Mouse (Mus musculus) forebrain, postnatal 0 days (tissue): ENCODE results near the gene Inpp5f. TPM values are rescaled to one million over a fixed set of nuclear protein-coding genes. Genes with fewer than 3 reads are reported as not detected.

Experiments used
- ATAC-seq: fragments of 200-750 bp; cut with Nextera tagmentation; 2 replicates; pipeline ENCODE4 v1.8.0; 2017; ENCODE audit warnings: mild to moderate bottlenecking, moderate library complexity
- DNase-seq: peaks from one replicate; pipeline ENCODE4 v3.0.0-alpha.2; 2015
- H3K27ac ChIP-seq: fragments of 300-500 bp; sonication (generic); 2 replicates; pipeline ENCODE4 v1.5.1; 2014; ENCODE audit warnings: low read depth, mild to moderate bottlenecking, antibody characterized with exemption, low read length, moderate library complexity, mixed read lengths
- H3K27me3 ChIP-seq: fragments of 300-500 bp; sonication (generic); 2 replicates; pipeline ENCODE4 v1.6.1; 2014; ENCODE audit warnings: mild to moderate bottlenecking, low read length, mixed read lengths; ENCODE audit not compliant: insufficient read depth
- H3K36me3 ChIP-seq: fragments of 300-500 bp; sonication (generic); 2 replicates; pipeline ENCODE4 v1.6.1; 2014; ENCODE audit warnings: mild to moderate bottlenecking, moderate library complexity; ENCODE audit not compliant: insufficient read depth
- H3K4me1 ChIP-seq: fragments of 300-500 bp; sonication (generic); 2 replicates; pipeline ENCODE4 v1.6.1; 2014; ENCODE audit warnings: antibody characterized with exemption; ENCODE audit not compliant: insufficient read depth
- H3K4me2 ChIP-seq: fragments of 300-500 bp; sonication (generic); 2 replicates; pipeline ENCODE4 v1.6.1; 2014; ENCODE audit warnings: low read depth, mild to moderate bottlenecking, moderate library complexity
- H3K4me3 ChIP-seq: fragments of 300-500 bp; sonication (generic); 2 replicates; pipeline ENCODE4 v1.5.1; 2014; ENCODE audit warnings: low read depth, low read length, mixed read lengths
- H3K9ac ChIP-seq: fragments of 300-500 bp; sonication (generic); 2 replicates; pipeline ENCODE4 v1.6.1; 2014; ENCODE audit warnings: mild to moderate bottlenecking
- H3K9me3 ChIP-seq: fragments of 300-500 bp; sonication (generic); 2 replicates; pipeline ENCODE4 v1.6.1; 2016; ENCODE audit warnings: low read length
- CTCF ChIP-seq: sonication (generic); IDR thresholded peaks from 2 replicates; pipeline ENCODE4 v1.5.1; 2016; ENCODE audit warnings: antibody characterized with exemption, control low read depth, low read depth
- WGBS: fragments of 180-500 bp; shearing (Covaris S2); extraction: QIAGEN DNeasy Blood & Tissue Kit; methylation state at CpG from one replicate; pipeline ENCODE4 v1.1.7; 2014; 5-methylcytosine and 5-hydroxymethylcytosine counted together
- polyA plus RNA-seq: library from polyadenylated mRNA; unstranded; fragments of >200 nt; fragmentation: Nextera tagmentation; extraction: Ambion mirVana; gene quantifications from 2 replicates; pipeline ENCODE4 v1.2.1, GENCODE M21; 2015
- total RNA-seq: library from RNA; depleted of rRNA; stranded (reverse); fragments of >200 nt; gene quantifications from 2 replicates; pipeline ENCODE4 v1.2.3, GENCODE M21; 2014

Inpp5f gene
- total and polyA plus RNA-seq, 2 experiments from 2014 or later: 361 to 420 TPM

GRCm38 (mm10) chr7:128663906-128664305, 52.8 kb downstream of the Inpp5f start:
- Histone ChIP-seq H3K27ac (no peak overlapping the region), H3K4me2 (no peak overlapping the region), H3K36me3 (0 out of 2 replicates have a peak, but pooled peaks cover 13% of the 10 kb centered on the region), H3K4me1 (no peaks in the 10 kb centered on the region), H3K9ac (no peak overlapping the region), H3K27me3 (no peaks in the 10 kb centered on the region), H3K4me3 (no peak overlapping the region), H3K9me3 (no peaks in the 10 kb centered on the region)
- no peak for TF ChIP-seq CTCF
- ATAC-seq (no peak), DNase-seq (no peak)
- 92% methylated on average over 8 of the region's 8 CpGs for WGBS

GRCm38 (mm10) chr7:128664861-128665377, 53.8 kb downstream of the Inpp5f start:
- Histone ChIP-seq H3K36me3 (0 out of 2 replicates have a peak, but pooled peaks cover 13% of the 10 kb centered on the region), H3K27me3 (no peaks in the 10 kb centered on the region), H3K9ac (no peak overlapping the region), H3K27ac (no peak overlapping the region), H3K4me2 (no peak overlapping the region), H3K4me1 (no peaks in the 10 kb centered on the region), H3K4me3 (no peak overlapping the region), H3K9me3 (no peaks in the 10 kb centered on the region)
- no peak for TF ChIP-seq CTCF
- WGBS: 86% methylated on average over 11 of the region's 11 CpGs
- DNase-seq (no peak), ATAC-seq (no peak)

DNA sequence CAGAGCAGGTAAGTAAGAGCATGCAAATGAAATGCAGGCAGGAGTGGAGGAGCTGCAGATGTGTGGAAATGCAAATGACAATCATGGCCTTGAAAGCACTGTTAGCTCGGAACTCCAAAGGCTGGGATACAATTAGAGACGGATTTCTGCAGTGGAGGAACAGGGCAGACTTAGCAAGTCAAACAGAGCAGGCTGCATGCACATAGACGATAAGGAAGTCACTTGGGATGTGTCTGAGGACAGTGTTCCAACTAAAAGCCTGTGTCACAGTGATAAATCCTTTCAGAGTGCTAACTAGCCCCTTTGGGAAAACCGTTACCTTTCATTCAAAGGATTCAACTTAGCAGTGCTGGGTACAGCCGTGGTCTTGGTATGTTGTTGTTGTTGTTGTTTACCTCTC, 56.7 kb downstream of the Inpp5f start:
- Histone ChIP-seq H3K36me3 (0 out of 2 replicates have a peak, but pooled peaks cover 17% of the 10 kb centered on the region), H3K4me3 (no peak overlapping the region), H3K9ac (no peak overlapping the region), H3K27ac (no peak overlapping the region), H3K4me1 (0 out of 2 replicates have a peak, but pooled peaks cover 8% of the 10 kb centered on the region), H3K9me3 (no peaks in the 10 kb centered on the region), H3K27me3 (no peaks in the 10 kb centered on the region), H3K4me2 (no peak overlapping the region)
- TF ChIP-seq CTCF: no peak
- 55% methylated on average over 5 of the region's 5 CpGs for WGBS
- DNase-seq: no peak
- ATAC-seq: no peak

- TF ChIP-seq CTCF: no peak
- 41% methylated on average over 2 of the region's 2 CpGs for WGBS
Observed at GRCm38 (mm10) chr7:128668831-128669230, 57.7 kb downstream of the Inpp5f start.

DNA sequence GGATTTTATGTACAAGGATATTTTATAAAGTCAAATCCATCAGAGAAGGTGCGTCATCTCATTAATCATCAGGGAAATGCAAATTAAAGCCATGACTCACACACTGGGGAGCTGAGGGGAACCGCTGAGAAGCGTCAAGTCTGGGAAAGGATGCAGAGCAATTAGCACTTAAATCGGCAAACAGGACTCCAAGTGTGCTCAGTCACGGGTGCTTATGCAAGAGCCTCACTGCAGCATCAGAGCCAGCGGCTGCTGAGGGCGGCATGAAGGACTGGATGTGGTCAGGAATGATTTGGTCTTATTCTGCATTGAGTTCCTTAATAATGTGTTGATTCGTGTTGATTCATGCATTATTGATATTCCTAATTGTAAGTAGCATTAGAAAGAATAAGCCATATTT, 60.8 kb downstream of the Inpp5f start:
- peaks cover 13% of the 10 kb centered on the region; the same call in 1 of the 2 replicates for H3K36me3 ChIP-seq
- no peaks in the 10 kb centered on the region for H3K9me3 ChIP-seq
- WGBS: 5% methylated on average over 8 of the region's 8 CpGs
- no peak overlapping the region for H3K4me3 ChIP-seq
- peak overlapping the region; percentile 30 for H3K27ac ChIP-seq
- TF ChIP-seq CTCF: no peak
- H3K9ac ChIP-seq: peak overlapping the region; percentile 1; the same call in 1 of the 2 replicates
- no peaks in the 10 kb centered on the region for H3K27me3 ChIP-seq
- peak overlapping the region; percentile 6 for H3K4me2 ChIP-seq
- H3K4me1 ChIP-seq: 0 out of 2 replicates have a peak, but pooled peaks cover 8% of the 10 kb centered on the region
- DNase-seq: peak; percentile 65
- ATAC-seq: peak; percentile 82

More at GRCm38 (mm10) chr7:128668831-128669230, 57.7 kb downstream of the Inpp5f start:
- ATAC-seq (no peak), DNase-seq (no peak)
- H3K27ac ChIP-seq: no peak overlapping the region
- H3K36me3 ChIP-seq: 0 out of 2 replicates have a peak, but pooled peaks cover 17% of the 10 kb centered on the region
- H3K4me3 ChIP-seq: no peak overlapping the region
- 0 out of 2 replicates have a peak, but pooled peaks cover 8% of the 10 kb centered on the region for H3K4me1 ChIP-seq
- no peak overlapping the region for H3K4me2 ChIP-seq
- no peaks in the 10 kb centered on the region for H3K9me3 ChIP-seq
- H3K9ac ChIP-seq: no peak overlapping the region
- no peaks in the 10 kb centered on the region for H3K27me3 ChIP-seq

DNA sequence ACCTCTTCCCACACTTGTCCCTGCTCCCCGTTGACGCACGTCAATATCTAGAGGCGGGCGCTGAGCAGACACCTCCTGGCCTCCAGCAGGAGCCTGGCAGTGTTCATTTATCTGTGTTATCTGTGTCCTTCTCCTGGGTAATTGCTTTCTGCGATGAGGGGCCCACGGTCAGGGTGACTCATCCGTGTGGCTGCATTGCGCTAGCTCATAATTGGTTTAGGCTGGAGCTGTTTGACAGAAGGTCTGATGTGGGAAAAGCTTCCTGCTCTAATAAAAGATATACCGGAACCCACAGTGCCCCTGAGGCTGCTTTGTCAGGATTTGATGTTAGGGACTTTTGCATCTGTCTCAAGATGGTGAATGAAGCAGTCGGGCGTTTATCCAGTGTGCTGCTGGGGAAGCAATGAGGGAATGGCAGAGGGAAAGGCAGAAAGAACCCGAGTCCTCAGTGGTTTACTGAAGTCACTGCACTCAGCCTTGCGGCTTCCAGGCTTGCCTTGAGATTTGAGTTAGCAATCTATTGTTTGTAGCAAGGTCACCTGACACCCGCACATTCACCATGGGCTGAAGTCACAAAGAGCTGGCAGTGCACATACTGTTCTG, 61.4 kb downstream of the Inpp5f start:
- Histone ChIP-seq H3K36me3 (peaks cover 13% of the 10 kb centered on the region; the same call in 1 of the 2 replicates), H3K9me3 (no peaks in the 10 kb centered on the region), H3K27me3 (no peaks in the 10 kb centered on the region), H3K27ac (peak overlapping the region; percentile 30), H3K4me2 (peak overlapping the region; percentile 6), H3K4me1 (0 out of 2 replicates have a peak, but pooled peaks cover 8% of the 10 kb centered on the region), H3K9ac (peak overlapping the region; percentile 10), H3K4me3 (no peak overlapping the region)
- ATAC-seq: peak; percentile 76
- DNase-seq: peak; percentile 50
- TF ChIP-seq CTCF: no peak
- WGBS: 4% methylated on average over 15 of the region's 15 CpGs

- H3K27ac ChIP-seq: no peak overlapping the region
- no peaks in the 10 kb centered on the region for H3K27me3 ChIP-seq
- H3K4me1 ChIP-seq: no peaks in the 10 kb centered on the region
- H3K4me2 ChIP-seq: no peak overlapping the region
- no peak for TF ChIP-seq CTCF
- DNase-seq (no peak), ATAC-seq (no peak)
- no peaks in the 10 kb centered on the region for H3K9me3 ChIP-seq
- 67% methylated on average over 3 of the region's 3 CpGs for WGBS
- no peak overlapping the region for H3K9ac ChIP-seq
- H3K4me3 ChIP-seq: no peak overlapping the region
- H3K36me3 ChIP-seq: peaks cover 4% of the 10 kb centered on the region
Observed at GRCm38 (mm10) chr7:128678546-128678945, 67.4 kb downstream of the Inpp5f start.
